Mouse (Mus musculus): ENCODE results near the gene Dynlt1c. TPM values are rescaled to one million over a fixed set of nuclear protein-coding genes. Genes with fewer than 3 reads are reported as not detected.
"Not testable (repeated sequence)": the region's sequence is repeated elsewhere in the genome, so short reads cannot be mapped to it uniquely, and the experiment has no call there.

The Dynlt1c gene
- polyA plus RNA-seq, 1 experiment from 2014 or later: 10.1 TPM

DNA sequence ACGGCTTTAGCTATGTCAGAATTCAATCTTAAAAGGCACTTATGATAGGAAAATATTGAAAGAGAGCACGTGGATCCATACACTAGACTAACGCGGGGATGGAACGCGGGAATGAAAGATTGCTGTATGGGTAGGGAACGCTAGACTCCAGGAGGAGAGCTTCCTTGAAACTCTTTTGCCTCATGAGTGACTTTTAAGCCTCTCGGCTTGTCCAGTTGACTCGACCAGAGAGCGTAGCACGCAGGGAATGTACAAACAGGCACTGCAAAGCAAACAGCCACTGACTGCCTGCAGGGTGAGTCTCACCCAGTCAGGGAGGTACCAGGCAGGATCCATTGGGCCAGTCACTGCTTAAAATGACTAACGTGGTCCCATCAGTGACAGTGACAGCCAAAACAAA lies 20.5 kb downstream of the Dynlt1c start:
- not testable (repeated sequence) for H3K4me1 ChIP-seq; H3K27me3 ChIP-seq (replicated peaks); H3K4me2 ChIP-seq; H3K36me3 ChIP-seq; H3K4me3 ChIP-seq; H3K9me3 ChIP-seq (replicated peaks); H3K9ac ChIP-seq; H3K27ac ChIP-seq; ATAC-seq
- WGBS (ENCODE audit: insufficient replicate concordance): 76% methylated on average over 11 of the region's 12 CpGs

DNA sequence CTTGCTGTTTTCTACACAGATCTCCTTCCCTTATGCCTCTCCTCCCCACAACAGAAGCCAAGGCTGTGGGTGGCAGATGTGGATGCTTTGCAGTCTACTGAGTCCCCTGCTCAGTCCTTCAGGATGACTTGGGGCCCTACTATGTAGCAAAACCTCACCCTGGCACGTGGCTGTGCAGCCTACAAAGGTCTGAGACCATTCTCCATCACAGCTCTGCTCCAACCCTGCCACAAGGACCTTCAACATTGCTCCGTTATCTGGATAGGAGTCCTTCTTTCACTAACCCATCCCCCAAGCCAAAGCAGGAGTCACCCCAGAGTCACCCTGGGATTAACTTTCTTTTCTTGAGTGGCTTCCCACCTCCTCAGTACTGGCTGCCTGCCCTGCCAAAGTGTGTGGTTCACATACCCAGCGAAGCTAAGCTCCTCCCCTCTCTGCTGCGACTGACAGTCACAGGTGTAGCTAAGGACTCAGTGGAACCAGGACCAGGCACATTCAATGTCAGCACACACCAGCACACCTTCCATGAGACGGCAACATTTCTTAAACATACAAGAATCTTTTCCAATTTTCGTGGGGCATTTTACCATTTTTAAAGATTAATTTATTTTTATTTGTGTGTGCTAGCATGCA lies 23.6 kb downstream of the Dynlt1c start:
- H3K9me3 ChIP-seq (replicated peaks); H3K4me3 ChIP-seq; H3K4me2 ChIP-seq; ATAC-seq; H3K27ac ChIP-seq; H3K4me1 ChIP-seq; H3K36me3 ChIP-seq; H3K9ac ChIP-seq; H3K27me3 ChIP-seq (replicated peaks): not testable (repeated sequence)
- 46% methylated on average over 1 of the region's 6 CpGs for WGBS (ENCODE audit: insufficient replicate concordance)

DNA sequence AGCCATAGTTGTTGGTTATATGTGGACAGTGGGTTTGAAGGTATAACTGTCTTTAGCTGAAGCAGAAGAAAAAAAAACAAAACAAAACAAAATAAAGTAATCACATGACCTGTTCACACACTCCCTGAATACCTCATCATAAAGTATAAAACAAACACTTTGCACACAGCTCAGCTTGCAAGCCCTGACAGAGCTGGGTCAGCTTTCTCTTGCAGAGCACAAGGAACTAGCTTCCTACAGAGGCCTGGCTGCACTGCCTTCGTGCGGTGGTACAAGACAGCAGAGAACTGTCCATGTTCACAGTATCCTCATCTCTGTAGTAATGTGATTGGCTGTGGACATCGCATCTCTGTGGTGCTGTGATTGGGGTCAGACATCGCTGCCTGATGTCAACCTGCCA lies 28.9 kb downstream of the Dynlt1c start:
- H3K9ac ChIP-seq; H3K27ac ChIP-seq; ATAC-seq; H3K4me1 ChIP-seq; H3K4me2 ChIP-seq; H3K4me3 ChIP-seq; H3K36me3 ChIP-seq; H3K27me3 ChIP-seq (replicated peaks); H3K9me3 ChIP-seq (replicated peaks): not testable (repeated sequence)
- 79% methylated on average over 4 of the region's 4 CpGs for WGBS (ENCODE audit: insufficient replicate concordance)

DNA sequence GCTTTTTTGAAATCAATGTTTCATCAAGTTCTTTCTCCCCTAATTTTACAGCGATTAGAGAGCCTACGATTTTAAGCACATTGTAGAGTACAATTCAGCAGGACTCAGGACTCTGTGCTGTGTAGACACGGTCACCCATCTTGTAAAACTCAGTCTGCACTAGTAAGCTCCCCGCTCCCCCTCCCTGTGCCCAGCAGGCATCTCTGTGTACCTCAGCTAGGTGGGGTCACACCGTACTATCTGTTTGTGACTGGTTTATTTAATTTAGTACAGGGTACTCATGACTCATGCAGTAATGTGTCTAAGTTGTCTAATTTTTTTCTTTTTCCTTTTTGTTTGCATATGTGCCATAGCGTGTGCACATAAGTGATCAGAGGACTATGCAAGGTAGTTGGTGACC lies 31.4 kb downstream of the Dynlt1c start:
- not testable (repeated sequence) for H3K27ac ChIP-seq; ATAC-seq; H3K4me1 ChIP-seq; H3K27me3 ChIP-seq (replicated peaks); H3K4me2 ChIP-seq; H3K36me3 ChIP-seq; H3K9me3 ChIP-seq (replicated peaks); H3K9ac ChIP-seq; H3K4me3 ChIP-seq
- WGBS (ENCODE audit: insufficient replicate concordance): 84% methylated on average over 6 of the region's 6 CpGs

DNA sequence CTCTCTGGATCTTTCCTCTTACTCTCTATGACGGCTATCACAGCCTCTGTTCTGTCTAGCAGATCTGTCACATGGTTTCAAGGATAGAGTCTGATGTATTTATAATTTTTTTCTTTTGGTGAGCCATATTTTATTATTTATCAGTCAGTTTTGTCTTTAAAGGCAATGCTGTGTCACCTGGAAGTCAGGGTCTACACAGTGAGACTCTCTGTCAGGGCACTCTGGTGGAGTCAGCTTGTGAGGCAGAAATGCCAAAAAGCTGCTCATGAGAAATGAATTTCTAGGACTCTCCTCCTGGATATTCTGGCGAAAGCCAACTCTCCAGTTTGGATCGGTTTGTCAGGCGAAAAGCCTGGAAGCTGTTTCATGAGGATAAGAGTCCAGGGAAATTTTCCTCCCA lies 34.3 kb downstream of the Dynlt1c start:
- not testable (repeated sequence) for H3K9me3 ChIP-seq (replicated peaks); H3K4me2 ChIP-seq; H3K27ac ChIP-seq; H3K36me3 ChIP-seq; H3K27me3 ChIP-seq (replicated peaks); H3K9ac ChIP-seq; ATAC-seq; H3K4me3 ChIP-seq; H3K4me1 ChIP-seq
- WGBS (ENCODE audit: insufficient replicate concordance): 69% methylated on average over 2 of the region's 4 CpGs

DNA sequence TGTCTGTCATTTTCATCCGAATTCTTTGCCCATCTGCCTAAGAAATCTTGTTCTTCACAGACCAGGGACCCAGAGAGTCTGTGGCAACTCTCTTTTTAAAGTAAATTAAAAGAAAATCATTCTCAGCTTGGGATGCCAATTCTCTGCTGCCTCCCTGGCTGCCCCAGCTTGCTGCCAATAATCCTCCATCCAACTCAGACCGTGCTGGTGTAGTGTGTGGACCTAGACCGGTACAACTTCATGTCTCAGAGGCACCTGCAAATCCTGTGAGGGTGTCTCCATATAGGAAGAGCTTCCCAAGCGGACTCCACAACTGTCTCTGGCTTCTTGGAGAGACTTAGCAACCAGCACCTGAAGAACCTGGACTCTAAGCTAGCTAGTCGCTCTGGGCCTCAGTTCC lies 35.4 kb downstream of the Dynlt1c start:
- ATAC-seq: no peak
- H3K36me3 ChIP-seq: no peaks in the 10 kb centered on the region
- WGBS (ENCODE audit: insufficient replicate concordance): 66% methylated on average over 5 of the region's 5 CpGs
- no peak overlapping the region for H3K4me2 ChIP-seq
- no peaks in the 10 kb centered on the region for H3K9me3 ChIP-seq (replicated peaks)
- no peak overlapping the region for H3K27ac ChIP-seq
- no peaks in the 10 kb centered on the region for H3K27me3 ChIP-seq (replicated peaks)
- H3K4me1 ChIP-seq: no peaks in the 10 kb centered on the region
- H3K4me3 ChIP-seq: no peak overlapping the region
- no peak overlapping the region for H3K9ac ChIP-seq

DNA sequence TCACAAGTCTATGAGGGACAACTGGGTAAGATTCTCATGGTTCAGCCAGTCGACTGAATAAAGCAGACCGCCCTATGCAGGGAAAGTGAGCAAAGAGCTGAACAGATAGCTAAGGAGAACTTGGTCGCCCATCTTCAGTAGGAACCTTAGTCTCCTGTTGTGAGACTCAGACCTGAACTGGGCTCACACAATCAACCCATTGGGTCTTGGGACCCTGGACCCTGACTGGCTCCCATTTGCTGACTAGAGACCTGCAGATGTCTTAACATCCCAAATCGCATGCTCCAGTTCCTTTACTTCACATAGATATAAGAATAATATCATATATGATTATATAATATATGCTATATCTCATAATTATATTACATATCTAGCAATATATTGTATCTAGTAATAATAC lies 36.0 kb downstream of the Dynlt1c start:
- H3K9me3 ChIP-seq (replicated peaks); H3K4me3 ChIP-seq; H3K27ac ChIP-seq; ATAC-seq; H3K4me1 ChIP-seq; H3K27me3 ChIP-seq (replicated peaks); H3K36me3 ChIP-seq; H3K9ac ChIP-seq; H3K4me2 ChIP-seq: not testable (repeated sequence)
- 75% methylated on average over 4 of the region's 4 CpGs for WGBS (ENCODE audit: insufficient replicate concordance)

DNA sequence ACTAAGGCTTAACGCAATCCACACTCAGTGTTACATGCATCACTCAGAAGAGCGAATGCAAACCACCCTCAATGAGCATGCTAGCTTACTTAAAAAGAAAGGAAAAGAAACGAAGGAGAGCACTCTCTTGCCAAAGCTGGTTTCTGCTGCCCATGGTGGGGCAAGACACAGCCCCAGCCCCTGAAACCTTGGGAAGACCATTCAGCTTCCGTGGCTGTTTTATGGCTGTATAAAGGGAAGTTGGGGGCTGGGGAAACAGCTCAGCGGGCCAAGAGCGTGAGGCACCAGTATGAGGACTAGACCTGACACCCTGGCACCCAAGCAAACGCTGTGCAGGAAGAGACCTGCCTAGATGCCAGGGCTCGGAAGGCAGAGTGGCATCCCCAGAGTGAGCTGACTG lies 37.0 kb downstream of the Dynlt1c start:
- not testable (repeated sequence) for H3K36me3 ChIP-seq; H3K9me3 ChIP-seq (replicated peaks); H3K27ac ChIP-seq; H3K4me1 ChIP-seq; H3K9ac ChIP-seq; H3K27me3 ChIP-seq (replicated peaks); H3K4me2 ChIP-seq; H3K4me3 ChIP-seq; ATAC-seq
- WGBS (ENCODE audit: insufficient replicate concordance): 66% methylated on average over 8 of the region's 8 CpGs

DNA sequence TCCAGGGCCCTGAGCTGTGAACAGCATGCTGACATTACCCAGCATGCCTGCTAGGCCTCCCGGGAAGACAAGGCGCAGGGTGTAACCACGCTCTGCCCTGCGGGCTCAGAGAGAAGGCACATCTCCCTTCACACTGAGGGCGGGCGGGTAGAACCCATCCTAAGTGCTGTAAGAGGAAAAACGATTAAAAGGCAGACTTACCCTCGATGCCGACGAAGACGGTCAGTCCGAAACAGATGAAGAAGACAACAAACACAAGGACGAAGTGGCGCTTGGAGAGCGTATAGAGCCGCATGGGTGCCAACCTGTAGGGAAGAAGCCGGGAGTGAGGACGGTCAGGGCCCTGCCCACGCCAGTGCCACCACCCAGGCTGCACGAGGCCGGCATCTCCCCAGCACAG lies 38.0 kb downstream of the Dynlt1c start:
- not testable (repeated sequence) for H3K4me2 ChIP-seq; H3K4me1 ChIP-seq; H3K27me3 ChIP-seq (replicated peaks); H3K4me3 ChIP-seq; H3K36me3 ChIP-seq; H3K9ac ChIP-seq; H3K9me3 ChIP-seq (replicated peaks); H3K27ac ChIP-seq
- ATAC-seq: 0 out of 2 replicates have a peak, but pooled peaks have one; percentile 49
- WGBS (ENCODE audit: insufficient replicate concordance): 83% methylated on average over 14 of the region's 21 CpGs

DNA sequence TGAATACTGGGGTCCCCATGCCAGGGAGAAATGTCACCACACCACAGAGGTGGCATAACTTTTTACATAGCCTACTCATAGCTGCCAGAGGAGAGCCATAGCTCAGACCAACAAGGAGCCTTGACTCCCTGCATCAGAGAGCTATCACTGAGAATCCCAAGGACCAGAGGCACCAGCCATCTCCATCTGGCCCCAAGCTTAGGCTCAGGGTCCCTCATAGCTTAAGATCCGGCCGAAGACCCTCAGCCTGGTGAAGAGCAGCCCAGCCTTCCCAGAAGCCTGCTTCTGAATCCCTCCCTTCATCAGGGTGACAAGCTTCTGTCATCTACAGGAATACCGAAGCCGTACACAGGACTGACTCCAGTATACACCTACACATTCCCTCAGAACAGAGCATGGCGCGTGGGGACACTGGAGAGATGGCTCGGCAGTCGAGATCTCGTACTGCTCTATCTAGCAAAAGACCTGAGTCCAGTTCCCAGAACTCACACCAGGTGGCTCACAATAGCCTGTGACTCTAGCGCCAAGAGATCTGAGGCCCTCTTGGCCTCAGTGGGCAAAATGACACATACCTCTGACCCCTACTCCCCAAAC lies 38.7 kb downstream of the Dynlt1c start:
- not testable (repeated sequence) for H3K4me3 ChIP-seq; H3K4me2 ChIP-seq; H3K4me1 ChIP-seq; H3K27me3 ChIP-seq (replicated peaks); H3K36me3 ChIP-seq; H3K27ac ChIP-seq; H3K9me3 ChIP-seq (replicated peaks); ATAC-seq; H3K9ac ChIP-seq
- 73% methylated on average over 10 of the region's 10 CpGs for WGBS (ENCODE audit: insufficient replicate concordance)

DNA sequence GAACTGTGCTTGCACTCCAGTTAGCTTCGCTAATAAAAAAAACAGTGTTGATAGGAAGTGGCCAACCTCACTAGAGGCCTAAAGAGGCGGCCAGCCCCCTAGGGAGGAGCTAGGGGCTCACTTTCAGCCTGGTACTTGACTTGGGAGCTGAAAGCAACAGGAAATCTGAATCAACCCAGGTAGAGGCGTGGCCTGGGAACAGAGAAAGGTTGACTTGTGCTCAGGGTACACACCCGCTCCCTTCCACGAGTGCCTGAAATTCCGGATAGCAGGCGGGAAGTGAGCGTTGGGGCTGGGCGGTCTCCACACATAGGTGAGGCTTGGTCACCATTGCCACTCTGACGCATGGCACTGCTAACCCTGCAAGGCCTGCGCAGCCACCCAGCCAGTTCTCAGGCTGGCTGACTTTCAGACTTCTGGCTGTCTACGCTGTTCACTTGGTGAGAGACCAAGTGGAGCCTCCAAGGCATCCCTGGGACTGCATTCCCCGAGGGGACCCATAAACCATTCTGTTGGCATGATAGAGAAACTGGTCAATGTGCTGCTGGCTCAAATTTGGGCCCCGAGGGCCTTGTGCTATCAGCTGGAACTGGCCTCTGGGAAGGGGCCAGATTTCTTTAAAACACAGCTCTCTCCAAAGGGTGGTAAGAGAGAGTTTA lies 39.4 kb downstream of the Dynlt1c start:
- not testable (repeated sequence) for H3K27me3 ChIP-seq (replicated peaks); H3K4me1 ChIP-seq; ATAC-seq; H3K4me3 ChIP-seq; H3K9ac ChIP-seq; H3K4me2 ChIP-seq; H3K36me3 ChIP-seq; H3K9me3 ChIP-seq (replicated peaks); H3K27ac ChIP-seq
- WGBS (ENCODE audit: insufficient replicate concordance): 66% methylated on average over 14 of the region's 14 CpGs

DNA sequence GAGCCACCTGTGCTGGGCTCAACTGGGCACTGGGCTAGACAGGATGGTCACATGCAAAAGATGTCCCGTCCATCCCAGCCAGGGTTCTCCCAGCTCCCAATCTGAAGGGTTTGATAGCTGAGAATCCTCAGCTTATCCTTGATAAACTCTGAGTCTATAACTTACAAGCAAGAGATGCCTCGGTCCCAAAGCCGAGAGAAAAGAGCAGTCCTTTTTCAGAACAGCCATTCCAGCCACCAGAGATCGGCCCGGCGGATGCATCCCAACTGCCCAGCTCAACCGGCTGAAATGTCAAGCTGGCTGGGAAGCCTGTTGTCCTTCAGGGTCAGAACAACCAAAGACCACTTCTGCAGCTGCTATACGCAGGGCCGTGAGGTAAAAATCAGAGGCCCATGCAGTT lies 42.7 kb downstream of the Dynlt1c start:
- H3K9me3 ChIP-seq (replicated peaks); H3K27ac ChIP-seq; H3K4me2 ChIP-seq; H3K36me3 ChIP-seq; ATAC-seq; H3K4me3 ChIP-seq; H3K9ac ChIP-seq; H3K4me1 ChIP-seq; H3K27me3 ChIP-seq (replicated peaks): not testable (repeated sequence)
- 83% methylated on average over 9 of the region's 9 CpGs for WGBS (ENCODE audit: insufficient replicate concordance)

DNA sequence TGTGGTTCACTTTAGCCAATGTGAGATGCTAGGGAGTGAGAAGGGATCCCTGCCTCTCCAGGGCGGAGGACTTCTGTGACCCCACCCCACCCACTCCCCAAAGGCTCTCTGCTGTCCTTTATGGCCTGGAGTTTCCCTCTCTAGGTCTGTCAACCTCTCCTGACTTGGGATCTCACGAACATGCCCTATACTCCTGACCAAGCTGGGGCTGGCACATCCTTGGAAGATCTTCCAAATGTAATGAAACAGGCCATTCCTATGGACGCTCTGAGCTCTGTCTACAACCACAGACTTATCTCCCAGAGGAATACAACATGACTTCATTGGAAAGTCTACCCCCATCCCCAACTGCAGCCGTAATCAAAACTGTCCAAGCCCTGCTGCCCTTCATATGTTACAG lies 43.2 kb downstream of the Dynlt1c start:
- not testable (repeated sequence) for H3K27ac ChIP-seq; H3K4me2 ChIP-seq; H3K27me3 ChIP-seq (replicated peaks); H3K9me3 ChIP-seq (replicated peaks); H3K4me3 ChIP-seq; H3K36me3 ChIP-seq; ATAC-seq; H3K4me1 ChIP-seq; H3K9ac ChIP-seq
- 71% methylated on average over 4 of the region's 4 CpGs for WGBS (ENCODE audit: insufficient replicate concordance)
